Mouse (Mus musculus): ENCODE data around the gene Zfp709.
"Not testable (repeated sequence)": the region's sequence is repeated elsewhere in the genome, so short reads cannot be mapped to it uniquely, and the experiment has no call there.

Zfp709 gene

DNA sequence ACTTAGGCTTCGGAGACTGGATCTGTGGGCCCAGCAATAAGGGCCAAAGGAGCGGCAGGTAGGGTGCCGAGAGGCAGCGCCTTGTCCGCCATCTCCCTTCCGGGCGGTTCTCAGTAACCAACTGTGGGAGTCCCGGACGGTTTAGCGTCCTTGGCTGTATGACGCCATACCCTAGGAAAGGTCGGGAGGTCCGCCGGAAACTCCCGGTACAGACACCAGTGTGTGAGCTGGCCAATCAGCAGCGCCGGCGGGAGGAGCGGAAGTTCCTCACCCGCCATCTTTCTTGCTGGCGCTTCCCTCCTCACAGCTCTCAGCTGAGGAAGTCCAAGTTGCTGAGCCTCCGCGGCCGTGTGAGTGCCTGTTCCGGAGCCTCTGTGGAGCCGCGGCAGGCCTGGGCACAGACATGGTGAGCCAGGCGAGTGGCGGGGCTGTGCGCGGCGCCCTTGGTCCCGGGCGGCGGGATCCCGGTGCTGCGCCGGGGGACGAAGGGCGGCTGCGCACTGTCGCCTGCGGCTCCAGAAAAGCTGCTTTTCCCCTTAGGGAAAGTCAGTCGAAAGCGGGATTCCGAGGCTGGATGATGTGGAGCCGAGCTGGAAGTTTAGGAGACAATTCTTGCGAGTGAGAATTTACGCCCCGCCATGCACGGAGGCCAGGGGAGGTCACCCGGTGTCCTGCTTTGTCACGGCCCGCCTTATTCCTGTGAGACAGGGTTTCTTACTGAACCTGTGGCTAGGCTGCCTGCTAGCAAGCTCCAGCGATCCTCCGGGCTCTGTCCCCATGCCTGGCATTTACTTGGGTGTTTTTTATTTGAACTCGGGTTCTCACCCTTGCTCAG, 41.0 kb downstream of the Zfp709 start:
- peak; percentile 77 for DNase-seq (ENCODE audit: extremely low spot score, low read depth, low spot score)

DNA sequence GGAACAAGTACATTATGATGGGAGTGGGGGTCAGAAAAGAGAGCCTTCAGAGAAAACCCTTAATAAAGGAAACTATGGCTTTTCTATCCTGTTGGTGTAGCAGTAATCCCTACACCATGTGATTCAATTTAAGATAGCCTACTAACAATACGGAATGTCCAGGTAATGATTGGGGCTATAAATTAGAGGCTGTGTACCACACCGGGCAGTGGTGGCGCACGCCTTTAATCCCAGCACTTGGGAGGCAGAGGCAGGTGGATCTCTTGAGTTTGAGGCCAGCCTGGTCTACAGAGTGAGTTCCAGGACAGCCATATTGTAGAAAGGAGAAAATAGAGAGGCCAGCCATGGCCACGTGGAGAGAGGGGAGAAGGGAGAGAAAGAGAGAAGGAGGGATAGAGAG, 44.0 kb downstream of the Zfp709 start:
- no peak for DNase-seq (ENCODE audit: extremely low spot score, low read depth, low spot score)

DNA sequence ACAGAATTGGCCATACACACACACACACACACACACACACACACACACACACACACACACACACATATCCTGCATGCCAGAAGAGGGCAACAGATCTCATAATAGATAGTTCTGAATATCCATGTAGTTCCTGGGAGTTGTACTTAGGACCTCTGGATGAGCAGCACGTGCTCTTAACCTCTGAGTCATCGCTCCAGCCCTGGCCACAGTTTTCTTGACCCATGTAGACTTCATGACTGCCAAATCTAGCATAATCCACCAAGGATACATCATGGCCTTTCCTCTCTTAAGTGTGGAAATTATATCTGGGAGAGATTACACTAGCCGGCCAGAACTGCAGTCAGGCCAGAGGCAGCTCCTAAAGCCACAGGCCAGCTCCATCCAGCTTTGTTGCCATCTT, 44.7 kb downstream of the Zfp709 start:
- DNase-seq (ENCODE audit: extremely low spot score, low read depth, low spot score), result no peak

DNA sequence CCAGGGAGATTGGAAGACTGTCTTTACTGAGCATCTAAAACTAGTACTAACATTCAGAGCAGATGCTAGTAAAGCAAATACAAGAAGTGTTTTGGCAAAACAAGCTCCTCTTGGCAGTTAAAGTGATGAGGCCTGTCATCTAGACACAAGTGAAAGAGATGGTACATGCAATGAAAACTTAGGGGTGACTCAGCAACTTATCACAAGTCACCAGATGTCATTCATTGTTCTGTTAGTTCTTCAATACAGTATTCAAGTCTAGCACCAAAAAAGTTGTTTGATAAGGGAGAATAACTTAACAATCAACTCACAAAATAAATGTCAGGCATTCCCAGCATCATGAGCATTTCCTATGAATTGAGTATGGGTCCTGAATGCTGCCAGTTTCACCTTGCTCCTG, 46.0 kb downstream of the Zfp709 start:
- DNase-seq (ENCODE audit: extremely low spot score, low read depth, low spot score), result no peak

DNA sequence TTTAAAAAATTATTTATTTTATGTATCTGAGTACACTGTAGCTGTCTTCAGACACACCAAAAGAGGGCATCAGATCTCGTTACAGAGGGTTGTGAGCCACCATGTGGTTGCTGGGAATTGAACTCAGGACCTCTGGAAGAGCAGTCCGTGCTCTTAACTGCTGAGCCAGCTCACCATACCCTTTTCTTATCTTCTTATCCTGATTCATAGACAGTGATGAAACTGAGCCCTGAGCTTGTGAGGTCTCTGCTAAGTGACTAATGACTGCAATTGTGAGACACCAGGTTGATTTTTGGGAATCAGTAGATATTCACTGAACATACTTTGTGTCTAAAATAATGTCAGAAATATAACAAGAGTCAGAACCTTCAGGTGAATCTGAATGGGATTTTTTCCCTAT, 56.2 kb downstream of the Zfp709 start:
- DNase-seq (ENCODE audit: extremely low spot score, low read depth, low spot score), result not testable (repeated sequence)

DNA sequence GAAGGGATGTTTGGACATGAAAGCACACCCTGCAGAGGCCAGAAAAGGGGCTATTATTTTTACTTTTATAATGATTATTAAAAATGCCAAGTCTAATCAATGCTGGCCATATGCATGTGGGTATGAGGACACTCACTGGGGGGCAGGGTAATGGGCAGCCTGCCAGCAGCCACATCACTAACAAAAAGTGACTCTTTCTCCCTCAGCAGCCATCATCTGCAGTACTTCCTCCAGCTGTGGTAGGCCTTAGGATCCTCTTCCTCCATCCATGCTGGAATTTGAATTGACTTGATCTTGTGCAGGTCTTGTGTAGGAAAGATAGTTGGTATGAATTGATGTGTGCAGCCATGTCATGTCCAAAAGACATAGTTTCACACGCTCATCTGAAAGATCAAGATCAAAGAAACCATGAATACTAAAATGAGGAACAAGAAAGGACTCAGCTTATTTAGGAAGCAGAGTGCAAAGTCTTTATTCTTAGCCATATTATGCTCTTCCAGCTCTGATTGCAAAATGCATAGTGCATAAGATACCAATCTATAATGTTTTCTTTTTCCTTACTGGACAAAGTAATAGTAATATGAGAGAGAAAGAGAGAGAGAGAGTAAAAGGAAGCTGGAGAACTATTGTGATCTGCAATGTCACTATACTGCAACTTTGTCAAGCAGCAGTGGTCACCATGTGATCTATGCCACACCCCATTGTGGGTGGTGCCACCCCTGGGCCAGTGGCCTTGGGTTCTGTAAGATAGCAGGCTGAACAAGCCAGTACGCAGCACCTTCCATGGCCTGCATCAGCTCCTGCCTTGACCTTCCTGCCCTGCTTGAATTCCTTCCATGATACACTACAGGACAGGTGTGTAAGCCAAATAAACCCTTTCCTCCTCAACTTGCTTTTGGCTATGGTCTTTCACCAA, 58.7 kb downstream of the Zfp709 start:
- no peak for DNase-seq (ENCODE audit: extremely low spot score, low read depth, low spot score)

DNA sequence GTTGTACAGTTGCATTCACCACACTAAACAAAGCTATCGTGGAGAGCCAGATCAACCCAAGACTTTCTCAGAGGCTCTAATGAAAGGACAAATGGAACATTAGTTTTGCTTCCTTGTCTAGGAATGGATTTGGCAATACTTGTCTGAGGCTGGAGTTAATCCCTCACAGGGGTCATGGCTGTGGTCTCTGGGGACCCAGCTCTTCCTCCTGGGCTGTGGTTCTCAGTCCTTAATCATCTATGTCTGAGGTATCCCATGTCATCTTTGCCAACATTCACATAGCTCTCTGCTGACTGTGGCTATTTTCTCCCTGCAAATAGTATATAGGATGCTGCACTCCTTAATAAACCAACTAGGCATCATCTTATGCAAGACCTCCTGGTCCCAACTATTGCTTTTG, 60.0 kb downstream of the Zfp709 start:
- DNase-seq (ENCODE audit: extremely low spot score, low read depth, low spot score), result no peak

Measured in hindlimb bud, embryonic 11.5 days (tissue).